Mouse (Mus musculus) hindbrain, embryonic 11.5 days (tissue): ENCODE measurements around the gene Vmn2r49. TPM values are rescaled to one million over a fixed set of nuclear protein-coding genes. Genes with fewer than 3 reads are reported as not detected.
"Not testable (repeated sequence)": the region's sequence is repeated elsewhere in the genome, so short reads cannot be mapped to it uniquely, and the experiment has no call there.

ENCODE experiments used
- ATAC-seq: fragments of 200-750 bp; cut with Nextera tagmentation; 2 replicates; pipeline ENCODE4 v1.8.0; 2017; ENCODE audit warnings: mild to moderate bottlenecking, moderate TSS enrichment, moderate library complexity; ENCODE audit not compliant: low FRiP score
- DNase-seq: peaks from one replicate; pipeline ENCODE4 v3.0.0-alpha.2; 2015; ENCODE audit warnings: low spot score
- H3K27ac ChIP-seq: fragments of 300-500 bp; sonication (generic); 2 replicates; pipeline ENCODE4 v1.5.1; 2014; ENCODE audit warnings: mild to moderate bottlenecking, low read depth, low read length
- H3K27me3 ChIP-seq: fragments of 300-500 bp; sonication (generic); 2 replicates; pipeline ENCODE4 v1.6.1; 2014; ENCODE audit warnings: mild to moderate bottlenecking, low read length, moderate library complexity, mixed read lengths; ENCODE audit not compliant: control insufficient read depth, insufficient read depth
- H3K36me3 ChIP-seq: fragments of 300-500 bp; sonication (generic); 2 replicates; pipeline ENCODE4 v1.6.1; 2014; ENCODE audit warnings: mild to moderate bottlenecking, low read length, moderate library complexity, mixed read lengths; ENCODE audit not compliant: control insufficient read depth, insufficient read depth
- H3K4me1 ChIP-seq: fragments of 300-500 bp; sonication (generic); replicated peaks from 2 replicates; pipeline ENCODE4 v1.6.1; 2014; ENCODE audit warnings: low read length, mixed read lengths; ENCODE audit not compliant: control insufficient read depth, insufficient read depth
- H3K4me2 ChIP-seq: fragments of 300-500 bp; sonication (generic); replicated peaks from 2 replicates; pipeline ENCODE4 v1.6.1; 2014; ENCODE audit warnings: mild to moderate bottlenecking, low read depth, low read length
- H3K4me3 ChIP-seq: fragments of 300-500 bp; sonication (generic); 2 replicates; pipeline ENCODE4 v1.5.1; 2014; ENCODE audit warnings: low read depth, low read length
- H3K9ac ChIP-seq: fragments of 300-500 bp; sonication (generic); 2 replicates; pipeline ENCODE4 v1.6.1; 2014; ENCODE audit warnings: low read depth, low read length
- H3K9me3 ChIP-seq: fragments of 300-500 bp; sonication (generic); 2 replicates; pipeline ENCODE4 v1.6.1; 2016; ENCODE audit warnings: low read length; ENCODE audit not compliant: control insufficient read depth
- WGBS: fragments of 180-500 bp; shearing (Covaris S2); extraction: QIAGEN DNeasy Blood & Tissue Kit; methylation state at CpG from one replicate; pipeline ENCODE4 v1.1.7; 2014; 5-methylcytosine and 5-hydroxymethylcytosine counted together
- polyA plus RNA-seq: library from polyadenylated mRNA; unstranded; fragments of >200 nt; fragmentation: Nextera tagmentation; extraction: Ambion mirVana; gene quantifications from 2 replicates; pipeline ENCODE4 v1.2.1, GENCODE M21; 2014

Gene Vmn2r49
- not detected in 2 replicates for polyA plus RNA-seq

DNA sequence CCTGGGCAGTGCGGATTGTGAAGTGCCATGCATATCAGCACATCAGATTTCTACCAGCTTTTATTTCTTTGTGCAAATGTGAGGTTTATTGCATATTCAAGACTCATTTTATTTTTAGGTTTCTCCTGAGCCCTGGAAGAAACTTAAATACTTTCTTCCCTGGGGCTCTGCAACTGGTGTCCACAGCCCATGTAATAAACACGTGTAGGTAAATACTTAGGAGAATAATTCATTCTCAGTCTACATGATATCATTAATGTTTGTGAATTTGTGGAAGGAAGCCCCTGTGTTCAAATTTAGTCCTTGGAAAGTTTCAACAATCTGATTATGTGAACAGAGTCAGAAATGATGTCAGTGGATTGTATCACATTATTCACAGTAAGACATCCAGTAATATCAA is at the start of gene Vmn2r49:
Gene Vmn2r49 (minus strand): TSS at position 101 of the 400 bp plus-strand sequence.
- ATAC-seq, H3K9ac ChIP-seq, H3K27me3 ChIP-seq, H3K36me3 ChIP-seq, H3K9me3 ChIP-seq, H3K4me1 ChIP-seq, H3K27ac ChIP-seq, DNase-seq, H3K4me3 ChIP-seq, H3K4me2 ChIP-seq: not testable (repeated sequence)
- WGBS = no CpG with 5 or more reads among the region's 2 CpGs

DNA sequence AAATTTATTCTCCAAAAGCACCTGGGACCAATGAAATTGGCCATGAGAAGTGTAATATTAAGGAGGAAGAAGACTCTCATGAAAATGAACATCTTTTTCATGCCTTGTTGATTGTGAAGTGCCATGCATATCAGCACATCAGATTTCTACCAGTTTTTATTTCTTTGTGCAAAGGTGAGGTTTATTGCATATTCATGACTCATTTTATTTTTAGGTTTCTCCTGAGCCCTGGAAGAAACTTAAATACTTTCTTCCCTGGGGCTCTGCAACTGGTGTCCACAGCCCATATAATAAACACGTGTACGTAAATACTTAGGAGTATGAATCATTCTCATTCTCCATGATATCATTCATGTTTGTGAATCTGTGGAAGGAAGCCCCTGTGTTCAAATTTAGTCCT is 38.6 kb downstream of the Vmn2r49 start, which contains the start of gene Vmn2r48:
Gene Vmn2r48 (minus strand): TSS at position 101 of the 400 bp plus-strand sequence.
- H3K9ac ChIP-seq, H3K4me3 ChIP-seq, ATAC-seq, H3K4me2 ChIP-seq, H3K36me3 ChIP-seq, H3K27me3 ChIP-seq, H3K4me1 ChIP-seq, DNase-seq, H3K27ac ChIP-seq, H3K9me3 ChIP-seq: not testable (repeated sequence)
- whole genome bisulfite sequencing = 88% methylated on average over 2 of the region's 2 CpGs

Other genes starting within 250 kb of the Vmn2r49 start
- gene Vmn2r46, start 221.7 kb downstream of the Vmn2r49 start, polyA plus RNA-seq = not detected in 2 replicates
- not detected in 2 replicates for gene Vmn2r47, start 150.9 kb downstream of the Vmn2r49 start, polyA plus RNA-seq
- not detected in 2 replicates for gene Vmn2r48, start 38.7 kb downstream of the Vmn2r49 start, polyA plus RNA-seq
- not detected in 2 replicates for gene Vmn2r50, start 61.0 kb upstream of the Vmn2r49 start, polyA plus RNA-seq
- gene Vmn2r51, start 113.5 kb upstream of the Vmn2r49 start, polyA plus RNA-seq = not detected in 2 replicates
- not detected in 2 replicates for gene Vmn2r52, start 184.3 kb upstream of the Vmn2r49 start, polyA plus RNA-seq